In genomic region chr8:128704836-128705235, GRCm38 (mm10) we compare ENCODE assay signal across 20 mouse cellular contexts.
"Had no signal": no experiment of that assay in that cellular context is flagged by ENCODE, and none has a peak within 500 bp of the region (broad histone marks: within the 10 kb centered on the region; RNA-seq: fewer than 3 reads in every experiment).

No protein-coding gene starts in this region.

- H3K4me2 ChIP-seq: limb, embryonic 12.5 days; limb, embryonic 15.5 days; liver, embryonic 11.5 days; lung, embryonic 14.5 days; midbrain, embryonic 12.5 days; midbrain, embryonic 15.5 days; neural tube, embryonic 12.5 days; neural tube, embryonic 15.5 days had no signal

- DNase-seq: kidney, adult 2 months; kidney, postnatal 4 days; layer of hippocampus, adult 9-11 months; liver, postnatal 0 days; lung, embryonic 14.5 days; thymus, adult 2 months; thymus, postnatal 14 days; thymus, postnatal 4 days had no signal

- H3K9me3 ChIP-seq: limb, embryonic 12.5 days; limb, embryonic 15.5 days; midbrain, embryonic 12.5 days; midbrain, embryonic 15.5 days; neural tube, embryonic 12.5 days; neural tube, embryonic 15.5 days had no signal

- H3K9ac ChIP-seq: limb, embryonic 12.5 days; limb, embryonic 15.5 days; liver, embryonic 14.5 days; liver, postnatal 0 days; lung, embryonic 14.5 days; midbrain, embryonic 12.5 days; midbrain, embryonic 15.5 days; neural tube, embryonic 12.5 days; neural tube, embryonic 15.5 days had no signal

- H3K27me3 ChIP-seq: limb, embryonic 12.5 days; limb, embryonic 15.5 days; midbrain, embryonic 12.5 days; midbrain, embryonic 15.5 days; neural tube, embryonic 12.5 days; neural tube, embryonic 15.5 days had no signal

- ATAC-seq: liver, postnatal 0 days; lung, postnatal 0 days; midbrain, embryonic 15.5 days had no signal

- H3K27ac ChIP-seq: kidney, postnatal 0 days; left cerebral cortex, adult 2 months; limb, embryonic 12.5 days; limb, embryonic 15.5 days; liver, embryonic 14.5 days; macrophage; midbrain, embryonic 12.5 days; midbrain, embryonic 15.5 days; neural tube, embryonic 12.5 days; neural tube, embryonic 15.5 days had no signal

- H3K4me3 ChIP-seq: left cerebral cortex, adult 2 months; limb, embryonic 12.5 days; limb, embryonic 15.5 days; midbrain, embryonic 12.5 days; midbrain, embryonic 15.5 days; neural tube, embryonic 12.5 days; neural tube, embryonic 15.5 days had no signal

- H3K4me1 ChIP-seq: limb, embryonic 12.5 days; limb, embryonic 15.5 days; midbrain, embryonic 12.5 days; midbrain, embryonic 15.5 days; neural tube, embryonic 12.5 days had no signal
